Mouse (Mus musculus) cerebellum, adult 2 months (tissue): Measurements from ENCODE around the gene P3h3.

Experiments
- CTCF ChIP-seq: fragments of 200-500 bp; IDR thresholded peaks from 2 replicates; pipeline ENCODE4 v1.5.1; 2011; ENCODE audit warnings: low read depth, mild to moderate bottlenecking, control low read depth, low read length, moderate library complexity, borderline replicate concordance; ENCODE audit not compliant: insufficient read depth
- POLR2A ChIP-seq: fragments of 200-500 bp; IDR thresholded peaks from 2 replicates; pipeline ENCODE4 v1.6.1; 2011; ENCODE audit warnings: low read length, control low read depth, borderline replicate concordance; ENCODE audit not compliant: insufficient read depth

DNA sequence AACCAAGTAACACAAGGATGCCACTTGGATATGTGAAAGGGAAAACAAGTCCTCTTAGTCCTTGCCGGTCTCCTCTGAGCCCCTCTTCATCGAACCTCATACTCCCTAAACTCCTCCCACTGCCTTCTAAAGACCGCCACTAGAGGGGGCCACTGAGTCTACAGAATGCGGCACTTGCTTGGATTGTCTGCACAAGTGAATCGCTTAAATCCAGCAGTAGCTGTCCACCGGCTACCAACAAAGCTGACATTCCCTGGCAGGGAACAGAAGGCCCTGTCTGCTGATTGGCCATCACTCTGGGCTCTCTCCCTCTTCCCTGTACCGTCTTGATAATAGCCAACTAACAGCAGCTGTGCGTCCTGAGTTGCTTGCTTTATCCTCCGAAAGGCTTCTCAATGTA is 10.2 kb downstream of the P3h3 start:
- TF ChIP-seq CTCF = peak; percentile 90
- TF ChIP-seq POLR2A = no peak
